Mouse (Mus musculus): ENCODE results near the gene Gm5105. TPM values are rescaled to one million over a fixed set of nuclear protein-coding genes. Genes with fewer than 3 reads are reported as not detected.

The Gm5105 gene
- not detected for polyA plus RNA-seq (2015; fragmentation: Illumina TruSeq; extraction: RNeasy Lipid Tissue Mini Kit (QIAGEN cat#74804); ENCODE audit: insufficient read depth, low replicate concordance)

DNA sequence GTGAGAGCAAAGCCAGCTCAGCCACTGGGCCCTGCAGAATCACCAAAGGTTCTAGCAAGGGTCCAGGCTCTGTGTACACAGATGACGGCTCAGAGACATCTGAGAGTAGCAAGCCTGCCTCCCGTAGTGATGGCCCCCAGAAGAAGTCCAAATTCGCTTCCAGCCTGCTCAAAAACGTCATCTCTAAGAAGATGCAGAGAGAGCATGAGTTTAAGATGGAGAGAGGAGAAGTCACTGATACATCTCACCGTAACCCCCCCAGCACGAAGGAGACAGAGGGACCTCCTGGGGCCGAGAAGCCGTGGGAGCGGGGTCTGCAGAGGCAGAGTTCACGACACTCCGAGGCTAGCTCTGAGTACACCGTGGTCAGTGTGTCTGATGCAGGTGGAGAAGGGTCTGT lies at the start of gene Gm5105:
Gm5105 (minus strand) TSS at position 101 of the 400 bp plus-strand sequence.

DNA sequence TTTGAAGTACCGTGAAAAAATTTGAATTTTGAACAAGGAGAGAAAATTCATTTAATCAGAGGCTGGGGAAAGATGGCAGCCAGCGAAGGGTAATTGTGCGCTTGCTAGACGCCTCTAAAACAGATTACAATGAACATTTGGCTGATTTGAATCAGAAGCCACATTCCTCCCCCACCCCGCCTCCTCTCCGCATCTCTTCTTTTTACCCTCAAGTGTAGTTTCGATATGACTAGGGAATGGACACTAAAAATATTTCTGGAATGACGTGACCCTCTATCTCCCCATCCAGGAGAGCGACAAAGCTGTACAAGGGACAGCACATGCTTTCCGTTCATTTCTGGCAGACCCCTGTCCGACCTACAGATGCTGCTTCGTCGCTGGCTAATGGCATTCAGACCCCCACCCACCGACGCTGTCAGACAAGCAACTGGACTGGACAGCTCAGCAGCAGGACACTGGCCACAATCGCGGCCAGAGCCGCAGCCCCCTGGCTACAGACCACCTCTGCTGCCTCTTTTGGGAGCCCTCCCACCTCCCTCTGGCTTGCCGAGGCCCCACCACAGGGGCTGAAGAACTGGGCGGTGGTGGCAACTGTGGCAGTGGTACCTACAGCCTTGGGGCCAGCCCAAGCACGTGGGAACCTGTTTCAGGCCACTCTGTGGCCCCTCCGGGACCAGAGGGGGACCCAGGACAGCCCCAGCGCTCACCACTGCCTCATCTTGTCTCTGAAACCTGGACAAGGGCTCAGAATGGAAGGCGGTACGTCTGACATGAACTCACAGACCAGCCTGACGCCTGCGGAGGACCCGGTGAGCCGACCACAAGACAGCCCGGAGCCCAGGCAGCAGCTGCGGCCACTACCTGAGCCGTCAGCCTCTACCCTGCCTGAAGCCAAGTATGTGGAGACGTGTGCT lies 2.2 kb downstream of the Gm5105 start, which contains the start of gene 1110002E22Rik:
1110002E22Rik (plus strand) TSS at position 321 of the 914 bp plus-strand sequence.

Other genes with a start within 250 kb of the Gm5105 start
- gene H2afz, start 202.9 kb downstream of the Gm5105 start, polyA plus RNA-seq (2015; fragmentation: Illumina TruSeq; extraction: RNeasy Lipid Tissue Mini Kit (QIAGEN cat#74804); ENCODE audit: insufficient read depth, low replicate concordance) = 360 TPM
- 13.3 TPM for gene Dnajb14, start 199.7 kb downstream of the Gm5105 start, polyA plus RNA-seq (2015; fragmentation: Illumina TruSeq; extraction: RNeasy Lipid Tissue Mini Kit (QIAGEN cat#74804); ENCODE audit: insufficient read depth, low replicate concordance)
- 72.7 TPM for gene Lamtor3, start 148.9 kb downstream of the Gm5105 start, polyA plus RNA-seq (2015; fragmentation: Illumina TruSeq; extraction: RNeasy Lipid Tissue Mini Kit (QIAGEN cat#74804); ENCODE audit: insufficient read depth, low replicate concordance)
- 50.9 TPM for gene Dapp1, start 85.8 kb downstream of the Gm5105 start, polyA plus RNA-seq (2015; fragmentation: Illumina TruSeq; extraction: RNeasy Lipid Tissue Mini Kit (QIAGEN cat#74804); ENCODE audit: insufficient read depth, low replicate concordance)
- gene 1110002E22Rik, start 2.3 kb downstream of the Gm5105 start, polyA plus RNA-seq (2015; fragmentation: Illumina TruSeq; extraction: RNeasy Lipid Tissue Mini Kit (QIAGEN cat#74804); ENCODE audit: insufficient read depth, low replicate concordance) = 0.19 TPM
- 14.4 TPM for gene Trmt10a, start 76.1 kb upstream of the Gm5105 start, polyA plus RNA-seq (2015; fragmentation: Illumina TruSeq; extraction: RNeasy Lipid Tissue Mini Kit (QIAGEN cat#74804); ENCODE audit: insufficient read depth, low replicate concordance)
- 2.4 TPM for gene Mttp, start 77.6 kb upstream of the Gm5105 start, polyA plus RNA-seq (2015; fragmentation: Illumina TruSeq; extraction: RNeasy Lipid Tissue Mini Kit (QIAGEN cat#74804); ENCODE audit: insufficient read depth, low replicate concordance)
- gene 4930579F01Rik, start 126.4 kb upstream of the Gm5105 start, polyA plus RNA-seq (2015; fragmentation: Illumina TruSeq; extraction: RNeasy Lipid Tissue Mini Kit (QIAGEN cat#74804); ENCODE audit: insufficient read depth, low replicate concordance) = not detected
- not detected for gene Adh7, start 150.4 kb upstream of the Gm5105 start, polyA plus RNA-seq (2015; fragmentation: Illumina TruSeq; extraction: RNeasy Lipid Tissue Mini Kit (QIAGEN cat#74804); ENCODE audit: insufficient read depth, low replicate concordance)
- 1.3 TPM for gene Adh1, start 193.6 kb upstream of the Gm5105 start, polyA plus RNA-seq (2015; fragmentation: Illumina TruSeq; extraction: RNeasy Lipid Tissue Mini Kit (QIAGEN cat#74804); ENCODE audit: insufficient read depth, low replicate concordance)
- not detected for gene Adh6a, start 245.9 kb upstream of the Gm5105 start, polyA plus RNA-seq (2015; fragmentation: Illumina TruSeq; extraction: RNeasy Lipid Tissue Mini Kit (QIAGEN cat#74804); ENCODE audit: insufficient read depth, low replicate concordance)

All from spleen, adult 10 weeks (tissue).